Mouse (Mus musculus) brain, embryonic 14.5 days (tissue): Measurements from ENCODE around the gene Lgmn. TPM values are rescaled to one million over a fixed set of nuclear protein-coding genes. Genes with fewer than 3 reads are reported as not detected.

Source experiments
- DNase-seq: peaks from one replicate; pipeline ENCODE4 v3.0.0-alpha.2; 2011; ENCODE audit warnings: low read depth
- CTCF ChIP-seq: fragments of 200-500 bp; IDR thresholded peaks from 2 replicates; pipeline ENCODE4 v1.5.1; 2012; ENCODE audit warnings: inconsistent platforms, mild to moderate bottlenecking, moderate library complexity, borderline replicate concordance; ENCODE audit not compliant: insufficient read depth, insufficient read length; ENCODE audit errors: extremely low read depth
- POLR2A ChIP-seq: fragments of 200-500 bp; IDR thresholded peaks from 2 replicates; pipeline ENCODE4 v1.6.1; 2012; ENCODE audit warnings: mild to moderate bottlenecking, inconsistent platforms, borderline replicate concordance; ENCODE audit not compliant: poor library complexity, insufficient read depth, insufficient read length, severe bottlenecking; ENCODE audit errors: extremely low read depth
- polyA plus RNA-seq: library from polyadenylated mRNA; depleted of rRNA; stranded (reverse); fragments of >200 nt; gene quantifications from 2 replicates; pipeline ENCODE4 v1.2.3, GENCODE M21; 2012; rRNA removed

Gene Lgmn
- polyA plus RNA-seq, 1 experiment: 61.8 TPM

GRCm38 (mm10) chr12:102345031-102345815 is 94.4 kb downstream of the Lgmn start:
- no peak for TF ChIP-seq CTCF
- no peak for TF ChIP-seq POLR2A

More at GRCm38 (mm10) chr12:102345031-102345815, 94.4 kb downstream of the Lgmn start:
- DNase-seq: no peak

Other genes starting within 250 kb of the Lgmn start
- gene Rin3, start 156.8 kb downstream of the Lgmn start, polyA plus RNA-seq: 1.4 and 4.2 TPM in 2 replicates
- gene Golga5, start 29.3 kb upstream of the Lgmn start, polyA plus RNA-seq: 21.8 and 23.9 TPM in 2 replicates
- 56.3 and 74.5 TPM in 2 replicates for gene Chga, start 115.2 kb upstream of the Lgmn start, polyA plus RNA-seq